Mouse (Mus musculus) E14TG2a.4 (cell line): ENCODE results near the gene Gramd1a.

Experiments used
- CTCF ChIP-seq: conservative IDR thresholded peaks from 2 replicates; pipeline ENCODE4 v1.5.1; 2014; ENCODE audit warnings: low read length
- POU5F1 ChIP-seq: IDR thresholded peaks from 2 replicates; pipeline ENCODE4 v1.6.1; 2014; ENCODE audit warnings: low read length, borderline replicate concordance

DNA sequence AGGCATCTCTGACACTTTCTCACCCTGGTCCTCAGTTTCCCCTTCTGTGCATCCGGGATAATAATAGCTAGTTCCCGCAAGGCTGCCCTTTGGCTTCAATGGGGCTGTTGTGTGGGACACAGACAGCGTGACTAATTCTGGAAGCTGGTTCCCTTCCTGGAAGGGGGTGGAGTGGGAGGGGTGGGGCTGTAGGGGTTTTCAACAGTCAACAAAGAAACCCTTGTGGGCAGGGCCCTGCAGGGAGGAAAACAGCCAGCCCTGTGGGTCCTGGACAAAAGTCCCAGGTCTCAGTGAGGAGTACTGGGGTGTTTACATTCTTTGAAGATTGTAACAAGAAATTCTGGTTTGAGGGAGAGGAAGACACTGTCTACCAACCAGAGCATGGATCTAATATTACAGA lies 70.5 kb downstream of the Gramd1a start:
- TF ChIP-seq CTCF, result no peak
- no peak for TF ChIP-seq POU5F1
